Mouse (Mus musculus): Measurements from ENCODE around the gene Manba.
A peak's percentile ranks its signal among the peaks of the same experiment; 100 is the strongest.

The Manba gene

GRCm38 (mm10) chr3:135586060-135586459 lies 100.6 kb downstream of the Manba start:
- no peak for DNase-seq

- DNase-seq, result peak in 1 of 2 experiments; percentile 19
These were observed 101.1 kb downstream of the Manba start for GRCm38 (mm10) chr3:135586471-135586880.

- peak in 1 of 2 experiments; percentile 16 for DNase-seq
These were observed 105.1 kb downstream of the Manba start for GRCm38 (mm10) chr3:135590471-135590870.

- peak in 1 of 2 experiments; percentile 18 for DNase-seq
These were observed 106.0 kb downstream of the Manba start for GRCm38 (mm10) chr3:135591376-135591775.

GRCm38 (mm10) chr3:135592011-135592410 lies 106.6 kb downstream of the Manba start:
- no peak for DNase-seq

- DNase-seq, result peak; percentile 58 to 73
These were observed 109.0 kb downstream of the Manba start for GRCm38 (mm10) chr3:135594238-135594917.

- peak; percentile 53 to 70 for DNase-seq
These were observed 111.6 kb downstream of the Manba start for GRCm38 (mm10) chr3:135597014-135597413.

- DNase-seq, result peak in 1 of 2 experiments; percentile 16
These were observed 112.9 kb downstream of the Manba start for GRCm38 (mm10) chr3:135598355-135598754.

GRCm38 (mm10) chr3:135602731-135603130 lies 117.3 kb downstream of the Manba start:
- DNase-seq, result no peak

GRCm38 (mm10) chr3:135604626-135605417 lies 119.4 kb downstream of the Manba start:
- peak in 1 of 2 experiments; percentile 29 for DNase-seq

- DNase-seq, result no peak
These were observed 120.1 kb downstream of the Manba start for GRCm38 (mm10) chr3:135605474-135605873.

- DNase-seq, result peak in 1 of 2 experiments; percentile 10
These were observed 121.2 kb downstream of the Manba start for GRCm38 (mm10) chr3:135606592-135606991.

- no peak for DNase-seq
These were observed 121.6 kb downstream of the Manba start for GRCm38 (mm10) chr3:135607021-135607420.

GRCm38 (mm10) chr3:135607660-135608473 lies 122.5 kb downstream of the Manba start:
- DNase-seq, result peak; percentile 51 to 53

- DNase-seq, result no peak
These were observed 124.8 kb downstream of the Manba start for GRCm38 (mm10) chr3:135610221-135610620.

GRCm38 (mm10) chr3:135614376-135614775 lies 129.0 kb downstream of the Manba start:
- no peak for DNase-seq

GRCm38 (mm10) chr3:135616730-135617129 lies 131.3 kb downstream of the Manba start:
- DNase-seq, result no peak
